Comparison of ENCODE assay signal across 10 mouse cellular contexts in the genomic region with DNA sequence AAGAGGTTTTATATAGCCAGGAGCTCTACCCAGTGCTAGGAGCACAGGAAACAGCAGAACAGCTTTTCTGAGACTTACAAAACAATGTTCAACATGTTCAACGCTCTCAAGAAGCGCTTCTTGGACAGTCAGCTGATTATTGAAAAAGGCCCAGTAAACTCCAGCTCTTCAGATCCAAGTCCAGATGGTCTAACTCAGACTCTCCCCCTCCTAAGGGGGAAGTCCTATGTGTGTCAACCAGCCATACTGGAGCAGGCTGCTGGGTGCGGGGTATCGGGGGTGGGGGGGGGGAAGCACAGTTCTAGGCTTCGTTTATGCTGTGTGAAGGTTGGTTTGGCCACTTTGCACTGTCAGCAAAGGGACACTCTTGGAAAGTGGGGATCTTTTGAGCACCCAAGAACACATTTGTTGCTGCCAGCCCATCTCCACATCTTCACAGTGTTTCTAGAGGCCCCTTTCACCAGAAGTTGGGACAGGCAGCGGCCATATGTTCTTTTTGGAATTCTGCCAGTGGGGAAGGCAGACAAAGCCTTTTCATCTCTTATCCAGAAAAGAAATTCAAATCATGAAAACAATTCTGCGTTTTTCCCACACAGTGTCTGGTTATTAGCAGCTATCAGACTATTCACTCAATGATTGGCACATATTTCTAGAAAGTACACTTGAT.
A peak's percentile ranks its signal among the peaks of the same experiment; 100 is the strongest.
DNase-seq lines count a peak whose midpoint lies in the region; ATAC-seq and TF ChIP-seq lines count a peak whose summit lies in the region.
"Had no signal": no experiment of that assay in that cellular context is flagged by ENCODE, and none has a peak within 500 bp of the region (broad histone marks: within the 10 kb centered on the region; RNA-seq: fewer than 3 reads in every experiment).

No protein-coding gene starts in this region.

- H3K9ac ChIP-seq in midbrain, postnatal 0 days (replicated peaks; ENCODE audit: low read length, poor library complexity, severe bottlenecking) = no peak overlapping the region
- no peak overlapping the region for H3K9ac ChIP-seq in midbrain, embryonic 16.5 days (ENCODE audit: low read depth, low read length)
- H3K9ac ChIP-seq in hindbrain, postnatal 0 days (replicated peaks; ENCODE audit: low read length) = no peak overlapping the region
- H3K9ac ChIP-seq in stomach, embryonic 15.5 days = no peak overlapping the region

- H3K4me2 ChIP-seq in midbrain, postnatal 0 days (ENCODE audit: low read depth, low read length, poor library complexity, severe bottlenecking) = no peak overlapping the region
- H3K4me2 ChIP-seq in midbrain, embryonic 16.5 days (ENCODE audit: low read length) = no peak overlapping the region
- no peak overlapping the region for H3K4me2 ChIP-seq in hindbrain, postnatal 0 days (ENCODE audit: low read depth, low read length)
- 0 out of 2 replicates have a peak overlapping the region, but pooled peaks have one; percentile 17 for H3K4me2 ChIP-seq in stomach, embryonic 15.5 days

- H3K27me3 ChIP-seq in heart, embryonic 10.5 days (ENCODE audit: insufficient read depth, poor library complexity, severe bottlenecking) = no peaks in the 10 kb centered on the region
- H3K27me3 ChIP-seq in midbrain, postnatal 0 days (ENCODE audit: insufficient read depth, low read length) = no peaks in the 10 kb centered on the region
- no peaks in the 10 kb centered on the region for H3K27me3 ChIP-seq in midbrain, embryonic 16.5 days (ENCODE audit: control insufficient read depth, insufficient read depth, low read depth, low read length)
- no peaks in the 10 kb centered on the region for H3K27me3 ChIP-seq in hindbrain, postnatal 0 days (ENCODE audit: insufficient read depth, low read length)
- H3K27me3 ChIP-seq in stomach, embryonic 15.5 days (replicated peaks) = no peaks in the 10 kb centered on the region

- H3K9me3 ChIP-seq in heart, embryonic 10.5 days = no peaks in the 10 kb centered on the region
- H3K9me3 ChIP-seq in midbrain, postnatal 0 days (ENCODE audit: low read length) = no peaks in the 10 kb centered on the region
- no peaks in the 10 kb centered on the region for H3K9me3 ChIP-seq in midbrain, embryonic 16.5 days (replicated peaks; ENCODE audit: control insufficient read depth, low read length, poor library complexity, severe bottlenecking)
- H3K9me3 ChIP-seq in hindbrain, postnatal 0 days (ENCODE audit: low read length) = no peaks in the 10 kb centered on the region
- H3K9me3 ChIP-seq in stomach, embryonic 15.5 days = no peaks in the 10 kb centered on the region

- H3K4me3 ChIP-seq in heart, embryonic 10.5 days = no peak overlapping the region
- no peak overlapping the region for H3K4me3 ChIP-seq in midbrain, postnatal 0 days (ENCODE audit: low read depth, low read length)
- no peak overlapping the region for H3K4me3 ChIP-seq in midbrain, embryonic 16.5 days (ENCODE audit: low read depth, low read length)
- no peak overlapping the region for H3K4me3 ChIP-seq in hindbrain, postnatal 0 days (ENCODE audit: low read length)
- H3K4me3 ChIP-seq in stomach, embryonic 15.5 days (replicated peaks) = no peak overlapping the region
- H3K4me3 ChIP-seq: myocyte had no signal

- DNase-seq in heart, postnatal 10 days = peak; percentile 47 to 55
- DNase-seq in heart, embryonic 10.5 days (ENCODE audit: low spot score) = no peak
- DNase-seq in midbrain, postnatal 0 days (ENCODE audit: low spot score) = peak; percentile 52
- DNase-seq in hindbrain, postnatal 0 days (ENCODE audit: low spot score) = peak; percentile 66
- DNase-seq in urinary bladder, adult 18-20 months (ENCODE audit: low spot score in 2 of 2) = no peak
- DNase-seq in gastrocnemius, postnatal 10 days = no peak

- H3K27ac ChIP-seq in heart, embryonic 10.5 days = no peak overlapping the region
- H3K27ac ChIP-seq in midbrain, postnatal 0 days (ENCODE audit: low read depth, low read length) = no peak overlapping the region
- H3K27ac ChIP-seq in midbrain, embryonic 16.5 days (ENCODE audit: low read length) = no peak overlapping the region
- no peak overlapping the region for H3K27ac ChIP-seq in hindbrain, postnatal 0 days
- peak overlapping the region; percentile 64 for H3K27ac ChIP-seq in stomach, embryonic 15.5 days

- no peak for TF ChIP-seq CTCF in midbrain, postnatal 0 days (IDR thresholded peaks at IDR 0.05)
- TF ChIP-seq CTCF in hindbrain, postnatal 0 days (IDR thresholded peaks at IDR 0.05; ENCODE audit: low read depth) = no peak

- intact Hi-C loops in heart, postnatal 10 days (cut with DNase I) = no loop called here

- 0 out of 2 replicates have a peak, but pooled peaks cover 3% of the 10 kb centered on the region for H3K36me3 ChIP-seq in heart, embryonic 10.5 days
- no peaks in the 10 kb centered on the region for H3K36me3 ChIP-seq in midbrain, postnatal 0 days (ENCODE audit: insufficient read depth, low read length)
- H3K36me3 ChIP-seq in midbrain, embryonic 16.5 days (ENCODE audit: control insufficient read depth, insufficient read depth, low read length) = no peaks in the 10 kb centered on the region
- no peaks in the 10 kb centered on the region for H3K36me3 ChIP-seq in hindbrain, postnatal 0 days (ENCODE audit: insufficient read depth, low read length)
- H3K36me3 ChIP-seq in stomach, embryonic 15.5 days = no peaks in the 10 kb centered on the region
- H3K36me3 ChIP-seq: G1E had no signal

- 75% methylated on average over 7 of the region's 7 CpGs for WGBS in heart, embryonic 10.5 days
- WGBS in midbrain, postnatal 0 days = 77% methylated on average over 7 of the region's 7 CpGs
- 73% methylated on average over 7 of the region's 7 CpGs for WGBS in midbrain, embryonic 16.5 days
- 56% methylated on average over 7 of the region's 7 CpGs for WGBS in hindbrain, postnatal 0 days
- 46% methylated on average over 7 of the region's 7 CpGs for WGBS in stomach, embryonic 15.5 days

- peaks cover 6% of the 10 kb centered on the region; the same call in 1 of the 2 replicates for H3K4me1 ChIP-seq in heart, embryonic 10.5 days
- H3K4me1 ChIP-seq in midbrain, postnatal 0 days (ENCODE audit: insufficient read depth, low read length) = no peaks in the 10 kb centered on the region
- no peaks in the 10 kb centered on the region for H3K4me1 ChIP-seq in midbrain, embryonic 16.5 days (ENCODE audit: control insufficient read depth, insufficient read depth, low read length)
- no peaks in the 10 kb centered on the region for H3K4me1 ChIP-seq in hindbrain, postnatal 0 days (ENCODE audit: insufficient read depth, low read length)
- H3K4me1 ChIP-seq in stomach, embryonic 15.5 days = no peaks in the 10 kb centered on the region

- ATAC-seq in midbrain, postnatal 0 days (ENCODE audit: low FRiP score) = no peak
- no peak for ATAC-seq in midbrain, embryonic 16.5 days
- ATAC-seq in hindbrain, postnatal 0 days = no peak
- ATAC-seq in stomach, embryonic 15.5 days (ENCODE audit: insufficient read depth, low FRiP score, low read depth) = peak; percentile 56; the same call in 1 of the 2 replicates

Comparison
In these comparisons a context has a peak if more than half of its experiments do, and no peak if none do; other contexts are left out.
1. DNase-seq: peak in heart, postnatal 10 days (2 of 2), midbrain, postnatal 0 days (single experiment) and hindbrain, postnatal 0 days (single experiment); none in heart, embryonic 10.5 days (single experiment), urinary bladder, adult 18-20 months (0 of 2) and gastrocnemius, postnatal 10 days (single experiment).